Mouse (Mus musculus) myocyte (in vitro differentiated cells): ENCODE data around the gene Caskin1. TPM values are rescaled to one million over a fixed set of nuclear protein-coding genes. Genes with fewer than 3 reads are reported as not detected.

Experiments
- H3K27me3 ChIP-seq: one replicate; pipeline ENCODE4 v1.6.1; 2011; ENCODE audit not compliant: control insufficient read depth, insufficient read depth, insufficient read length
- H3K36me3 ChIP-seq: one replicate; pipeline ENCODE4 v1.6.1; 2011; ENCODE audit not compliant: control insufficient read depth, insufficient read depth
- H3K4me2 ChIP-seq: one replicate; pipeline ENCODE4 v1.6.1; 2011; ENCODE audit warnings: low read depth, control low read depth
- H3K4me3 ChIP-seq: one replicate; pipeline ENCODE4 v1.5.1; 2011; ENCODE audit warnings: mild to moderate bottlenecking, control low read depth, moderate library complexity
- H3K79me2 ChIP-seq: one replicate; pipeline ENCODE4 v1.6.1; 2011; ENCODE audit not compliant: control insufficient read depth, insufficient read depth
- H3ac ChIP-seq: one replicate; pipeline ENCODE4 v1.6.1; 2011; ENCODE audit not compliant: control insufficient read depth, insufficient read length
- CEBPB ChIP-seq: IDR thresholded peaks from 2 replicates; pipeline ENCODE4 v1.6.1; 2011; ENCODE audit warnings: mild to moderate bottlenecking, moderate library complexity; ENCODE audit not compliant: poor library complexity, insufficient read depth, severe bottlenecking
- E2F4 ChIP-seq: IDR thresholded peaks from one replicate; pipeline ENCODE4 v1.6.1; 2011; ENCODE audit warnings: mild to moderate bottlenecking, control low read depth, moderate library complexity; ENCODE audit not compliant: insufficient read depth
- MAX ChIP-seq: IDR thresholded peaks from one replicate; pipeline ENCODE4 v1.6.1; 2011; ENCODE audit warnings: low read depth, mild to moderate bottlenecking, control low read depth
- MYOD1 ChIP-seq, 3 experiments: IDR thresholded peaks; one replicate each; pipeline ENCODE4 v1.6.1; 2011; ENCODE audit warnings: control low read depth in 2 of 3, low read depth in 2 of 3, mild to moderate bottlenecking in 2 of 3, moderate library complexity in 1 of 3; ENCODE audit not compliant: insufficient read length in 2 of 3, control insufficient read depth in 1 of 3
- MYOG ChIP-seq, 3 experiments: IDR thresholded peaks; one replicate each; pipeline ENCODE4 v1.6.1; 2011; ENCODE audit warnings: control low read depth in 2 of 3, low read depth in 2 of 3, mild to moderate bottlenecking in 2 of 3; ENCODE audit not compliant: insufficient read length in 2 of 3, control insufficient read depth in 1 of 3, insufficient read depth in 1 of 3
- POLR2A ChIP-seq: IDR thresholded peaks from one replicate; pipeline ENCODE4 v1.6.1; 2011; ENCODE audit warnings: low read depth, mild to moderate bottlenecking, control low read depth, moderate library complexity; ENCODE audit not compliant: insufficient read length
- POLR2AphosphoS2 ChIP-seq: IDR thresholded peaks from one replicate; pipeline ENCODE4 v1.6.1; 2011; ENCODE audit warnings: low read depth, control low read depth; ENCODE audit not compliant: insufficient read length
- REST ChIP-seq: IDR thresholded peaks from one replicate; pipeline ENCODE4 v1.6.1; 2011; ENCODE audit warnings: mild to moderate bottlenecking, control low read depth, moderate library complexity; ENCODE audit not compliant: insufficient read depth, insufficient read length
- SRF ChIP-seq: IDR thresholded peaks from one replicate; pipeline ENCODE4 v1.6.1; 2011; ENCODE audit warnings: low read depth; ENCODE audit not compliant: control insufficient read depth, insufficient read length
- TCF12 ChIP-seq: IDR thresholded peaks from one replicate; pipeline ENCODE4 v1.6.1; 2011; ENCODE audit warnings: mild to moderate bottlenecking, control low read depth; ENCODE audit not compliant: poor library complexity, insufficient read depth, severe bottlenecking
- TCF3 ChIP-seq: IDR thresholded peaks from one replicate; pipeline ENCODE4 v1.6.1; 2011; ENCODE audit warnings: low read depth, control low read depth; ENCODE audit not compliant: insufficient read length
- USF1 ChIP-seq: IDR thresholded peaks from one replicate; pipeline ENCODE4 v1.6.1; 2011; ENCODE audit warnings: low read depth, mild to moderate bottlenecking, control low read depth, moderate library complexity
- polyA plus RNA-seq: library from polyadenylated mRNA; unstranded; fragments of >200 nt; fragmentation: generic; extraction: Trizol; gene quantifications from one replicate; pipeline ENCODE4 v1.2.1, GENCODE M21; 2012; ENCODE audit warnings: missing spikeins

The Caskin1 gene
- polyA plus RNA-seq, 1 experiment = 0.16 TPM

GRCm38 (mm10) chr17:24537536-24537935, 49.1 kb downstream of the Caskin1 start:
- TF ChIP-seq MYOG (IDR thresholded peaks at IDR 0.05; ENCODE audit: control insufficient read depth in 1 of 3, insufficient read depth in 1 of 3, insufficient read length in 2 of 3, low read depth in 2 of 3) (no peak), MYOD1 (IDR thresholded peaks at IDR 0.05; ENCODE audit: control insufficient read depth in 1 of 3, insufficient read length in 2 of 3, low read depth in 2 of 3) (no peak), TCF12 (no peak), POLR2AphosphoS2 (no peak), SRF (no peak), POLR2A (no peak), REST (no peak), CEBPB (no peak), E2F4 (no peak), USF1 (no peak), MAX (no peak), TCF3 (no peak)
- Histone ChIP-seq H3K79me2 (no peaks in the 10 kb centered on the region), H3K4me3 (no peak overlapping the region), H3K4me2 (no peak overlapping the region), H3ac (no peak overlapping the region), H3K27me3 (no peaks in the 10 kb centered on the region), H3K36me3 (no peaks in the 10 kb centered on the region)

DNA sequence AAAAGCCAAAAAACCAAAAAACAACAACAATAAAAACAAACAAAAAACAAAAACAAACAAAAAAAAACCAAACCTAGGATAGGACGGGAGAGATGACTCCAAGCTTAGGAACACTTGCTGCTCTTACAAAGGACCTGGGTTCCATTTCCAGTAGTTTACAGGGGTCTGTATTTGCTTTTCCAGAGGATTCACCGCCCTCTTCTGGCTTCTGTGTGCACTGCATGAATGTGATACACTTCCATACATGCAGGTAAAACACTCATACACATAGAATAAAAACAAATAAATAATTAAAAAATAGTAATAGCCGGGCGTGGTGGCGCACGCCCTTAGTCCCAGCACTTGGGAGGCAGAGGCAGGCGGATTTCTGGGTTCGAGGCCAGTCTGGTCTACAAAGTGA, 50.5 kb downstream of the Caskin1 start:
- no peak for TF ChIP-seq CEBPB
- TF ChIP-seq TCF3 = no peak
- Histone ChIP-seq H3K4me3 (no peak overlapping the region), H3K4me2 (no peak overlapping the region), H3K79me2 (no peaks in the 10 kb centered on the region), H3ac (no peak overlapping the region), H3K27me3 (no peaks in the 10 kb centered on the region), H3K36me3 (no peaks in the 10 kb centered on the region)

- Histone ChIP-seq H3K27me3 (peaks cover 5% of the 10 kb centered on the region), H3K4me3 (no peak overlapping the region), H3ac (no peak overlapping the region), H3K4me2 (no peak overlapping the region), H3K79me2 (no peaks in the 10 kb centered on the region), H3K36me3 (no peaks in the 10 kb centered on the region)
- TF ChIP-seq USF1 (no peak), SRF (no peak), MYOD1 (IDR thresholded peaks at IDR 0.05; ENCODE audit: control insufficient read depth in 1 of 3, insufficient read length in 2 of 3, low read depth in 2 of 3) (no peak), MAX (no peak), CEBPB (no peak), TCF3 (no peak), E2F4 (no peak), TCF12 (no peak), POLR2AphosphoS2 (no peak), REST (no peak), POLR2A (no peak), MYOG (IDR thresholded peaks at IDR 0.05; ENCODE audit: control insufficient read depth in 1 of 3, insufficient read depth in 1 of 3, insufficient read length in 2 of 3, low read depth in 2 of 3) (no peak)
Measured at GRCm38 (mm10) chr17:24540375-24540774, 52.0 kb downstream of the Caskin1 start.

GRCm38 (mm10) chr17:24544613-24545012, 56.2 kb downstream of the Caskin1 start:
- Histone ChIP-seq H3K4me2 (no peak overlapping the region), H3K27me3 (peaks cover 5% of the 10 kb centered on the region), H3K36me3 (no peaks in the 10 kb centered on the region), H3ac (no peak overlapping the region), H3K4me3 (no peak overlapping the region), H3K79me2 (no peaks in the 10 kb centered on the region)
- TF ChIP-seq MYOD1 (IDR thresholded peaks at IDR 0.05; ENCODE audit: control insufficient read depth in 1 of 3, insufficient read length in 2 of 3, low read depth in 2 of 3) (no peak), CEBPB (no peak), E2F4 (no peak), POLR2AphosphoS2 (no peak), USF1 (no peak), TCF12 (no peak), SRF (no peak), TCF3 (no peak), REST (no peak), MYOG (IDR thresholded peaks at IDR 0.05; ENCODE audit: control insufficient read depth in 1 of 3, insufficient read depth in 1 of 3, insufficient read length in 2 of 3, low read depth in 2 of 3) (no peak)

DNA sequence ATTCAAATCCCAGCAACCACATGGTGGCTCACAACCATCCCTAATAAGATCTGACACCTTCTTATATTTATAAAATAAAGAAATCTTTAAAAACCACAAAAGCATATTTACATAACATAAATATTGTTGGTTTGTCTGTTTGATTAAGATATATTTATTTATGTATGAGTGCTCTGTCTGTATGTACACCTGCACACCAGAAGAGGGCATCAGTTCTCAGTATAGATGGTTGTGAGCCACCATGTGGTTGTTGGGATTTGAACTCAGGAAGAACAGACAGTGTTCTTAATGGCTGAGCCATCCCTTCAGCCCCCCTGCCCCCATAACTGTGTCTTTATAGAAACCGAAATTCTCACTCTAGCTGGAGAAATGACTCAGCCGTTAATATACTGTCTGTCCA, 56.8 kb downstream of the Caskin1 start:
- TF ChIP-seq USF1 (no peak), POLR2AphosphoS2 (no peak), REST (no peak), MYOD1 (IDR thresholded peaks at IDR 0.05; ENCODE audit: control insufficient read depth in 1 of 3, insufficient read length in 2 of 3, low read depth in 2 of 3) (no peak), CEBPB (no peak), TCF12 (no peak)
- Histone ChIP-seq H3K27me3 (peaks cover 5% of the 10 kb centered on the region), H3ac (no peak overlapping the region), H3K36me3 (no peaks in the 10 kb centered on the region), H3K4me3 (no peak overlapping the region), H3K79me2 (no peaks in the 10 kb centered on the region), H3K4me2 (no peak overlapping the region)
